Mouse (Mus musculus) fibroblast of lung, adult 2 months (primary cell): ENCODE data around the gene Gm12248.

Experiments
- DNase-seq: peaks from one replicate; pipeline ENCODE4 v3.0.0-alpha.2; 2011; ENCODE audit warnings: low read depth

Gm12248 gene

DNA sequence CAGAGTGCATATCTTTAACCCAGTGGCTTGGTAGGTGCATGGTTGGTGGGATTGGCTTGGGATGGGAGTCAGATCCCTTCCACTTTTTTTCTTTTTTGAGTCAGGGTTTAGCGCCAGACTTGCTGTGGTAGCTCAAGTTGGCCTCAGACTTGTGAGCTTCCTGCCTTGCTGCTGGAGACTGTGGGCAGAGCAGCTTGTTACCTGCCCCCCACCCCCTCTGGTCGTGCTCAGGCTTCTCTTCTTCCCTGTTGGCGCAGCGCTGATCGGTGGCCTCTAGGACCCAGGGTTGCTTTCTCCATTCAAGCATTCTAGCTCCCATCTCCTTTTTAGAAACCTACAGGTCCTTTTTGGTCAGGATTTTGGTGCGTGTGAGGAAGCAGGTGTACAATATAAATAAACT lies 61.8 kb downstream of the Gm12248 start:
- no peak for DNase-seq

DNA sequence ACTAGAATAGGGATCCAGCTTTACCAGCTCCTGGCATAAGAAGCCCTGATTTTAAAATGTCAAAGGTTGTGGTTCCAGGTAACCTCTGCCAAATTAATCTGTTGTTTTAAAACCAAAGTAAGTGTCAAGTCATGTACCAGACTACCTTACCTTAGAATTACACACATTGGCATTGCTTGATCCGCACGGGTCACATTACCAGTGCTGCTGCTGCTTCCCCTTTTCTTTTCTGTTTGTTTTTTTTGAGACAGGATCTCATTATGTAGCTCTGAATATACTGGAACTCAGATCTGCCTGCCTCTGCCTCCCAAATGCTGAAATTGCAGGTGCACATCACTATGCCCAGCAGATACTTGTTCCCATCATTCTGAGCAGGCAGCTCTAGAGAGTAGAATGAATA lies 63.1 kb downstream of the Gm12248 start:
- DNase-seq = no peak

DNA sequence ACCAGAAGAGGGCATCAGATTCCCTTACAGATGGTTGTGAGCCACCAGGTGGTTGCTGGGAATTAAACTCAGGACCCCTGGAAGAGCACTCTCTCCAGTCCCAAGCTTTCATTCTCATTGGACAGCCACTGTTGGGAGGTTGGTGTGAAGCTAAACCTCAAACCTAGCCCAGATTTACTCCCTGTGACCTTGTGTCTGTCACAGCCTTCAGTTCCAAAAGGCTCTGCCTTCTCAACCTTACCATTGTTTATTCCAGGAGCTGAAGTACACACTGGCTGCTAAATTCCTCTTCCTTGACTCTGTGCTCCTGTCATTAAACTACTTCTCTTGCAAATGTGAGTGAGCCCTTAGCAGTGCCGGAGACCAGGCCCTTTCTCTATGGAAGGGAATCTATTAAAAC lies 64.0 kb downstream of the Gm12248 start:
- no peak for DNase-seq

DNA sequence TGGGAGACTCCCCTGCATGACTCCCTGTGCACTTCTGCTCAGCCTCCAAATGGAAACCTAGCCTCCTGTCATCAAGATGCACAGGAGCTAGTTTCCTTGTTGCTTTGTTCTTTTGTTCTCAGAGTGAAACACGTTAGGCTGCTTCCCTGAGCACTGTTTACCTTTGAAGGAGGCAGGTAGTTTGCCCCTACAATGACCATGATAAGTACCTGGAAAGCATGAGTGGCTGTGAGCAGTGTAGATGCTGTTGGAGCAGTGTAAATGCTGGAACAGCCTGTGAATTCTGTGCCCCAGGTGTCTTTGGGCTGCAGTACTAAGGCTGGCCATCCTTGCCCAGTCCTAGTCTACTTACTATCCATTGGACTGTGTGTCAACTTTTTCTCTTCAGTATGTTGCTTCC lies 66.1 kb downstream of the Gm12248 start:
- no peak for DNase-seq

DNA sequence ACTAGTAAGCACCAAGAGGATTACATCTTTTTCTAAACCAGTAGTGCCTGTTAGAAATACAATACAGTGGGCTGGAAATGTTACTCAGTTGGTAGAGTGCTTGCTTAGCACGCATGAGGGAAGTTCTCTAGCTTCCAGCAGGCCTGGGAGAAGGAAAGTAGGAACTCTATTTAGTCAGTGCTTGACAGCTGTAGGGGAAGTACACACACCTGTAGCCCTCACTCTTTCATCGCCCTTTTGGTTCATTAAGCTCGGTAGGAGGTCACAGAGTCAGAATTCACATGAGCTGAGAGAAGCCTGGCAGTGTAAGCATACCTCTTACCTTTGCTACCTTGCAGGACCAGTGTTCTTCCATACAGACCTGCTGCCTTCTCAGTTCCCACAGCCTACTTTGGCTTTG lies 66.6 kb downstream of the Gm12248 start:
- no peak for DNase-seq

DNA sequence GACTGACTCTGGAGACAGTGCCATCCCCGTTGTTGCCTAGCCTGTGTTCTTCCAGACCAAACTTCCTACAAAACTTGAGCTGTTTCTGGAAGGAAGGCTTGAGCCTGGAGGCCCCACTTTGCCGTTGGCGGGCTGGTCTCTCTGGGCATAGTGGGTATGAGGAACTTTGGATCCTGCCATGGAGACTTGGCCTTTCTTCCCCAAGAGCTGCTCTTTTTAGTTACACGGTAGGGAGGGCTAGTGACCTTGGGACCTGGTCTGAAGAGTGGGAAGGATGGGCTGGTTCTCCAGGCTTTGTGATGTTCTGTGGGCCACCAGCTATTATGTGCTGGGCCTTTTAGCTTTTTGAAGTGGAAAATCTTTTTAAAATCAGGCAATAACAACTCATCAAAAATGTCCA lies 67.1 kb downstream of the Gm12248 start:
- DNase-seq = no peak

DNA sequence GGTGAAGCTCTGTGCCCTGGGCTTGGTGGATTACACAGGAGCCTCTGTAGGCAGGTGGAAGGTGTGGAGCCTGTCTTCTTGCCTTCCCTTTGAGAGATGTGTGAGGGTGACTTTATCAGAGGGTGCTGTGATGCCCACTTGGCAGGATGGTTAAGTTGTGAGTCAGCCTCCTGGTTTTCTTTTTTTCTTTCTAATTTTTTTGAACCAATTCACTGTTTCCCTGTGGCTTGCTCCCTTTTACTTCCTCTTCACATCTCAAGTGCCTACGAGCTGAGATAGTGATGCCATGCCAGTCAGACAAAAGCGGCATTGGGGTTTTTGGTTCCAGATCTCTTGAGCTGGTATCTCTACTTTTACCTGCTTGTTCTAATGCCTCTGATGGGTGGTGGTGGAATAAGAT lies 68.3 kb downstream of the Gm12248 start:
- no peak for DNase-seq

DNA sequence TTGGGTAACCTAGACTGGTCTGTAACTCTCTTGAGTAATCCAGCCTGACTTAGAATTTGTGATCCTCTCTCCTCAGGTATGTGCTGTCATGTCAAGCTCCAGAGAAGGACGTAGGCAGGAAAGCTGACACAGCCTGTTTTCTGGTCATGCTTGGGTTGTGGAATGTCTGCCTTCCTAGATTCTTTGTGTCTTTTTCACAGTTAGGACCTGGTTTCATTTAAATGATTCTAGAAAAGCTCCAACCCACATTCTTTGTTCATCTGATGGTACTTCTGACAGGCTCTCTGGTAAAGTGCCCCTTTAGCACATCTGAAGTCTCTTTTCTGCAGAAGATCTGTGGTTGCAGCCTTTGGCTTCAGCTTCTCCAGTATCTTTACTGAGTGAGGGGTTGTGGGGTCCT lies 68.7 kb downstream of the Gm12248 start:
- no peak for DNase-seq

DNA sequence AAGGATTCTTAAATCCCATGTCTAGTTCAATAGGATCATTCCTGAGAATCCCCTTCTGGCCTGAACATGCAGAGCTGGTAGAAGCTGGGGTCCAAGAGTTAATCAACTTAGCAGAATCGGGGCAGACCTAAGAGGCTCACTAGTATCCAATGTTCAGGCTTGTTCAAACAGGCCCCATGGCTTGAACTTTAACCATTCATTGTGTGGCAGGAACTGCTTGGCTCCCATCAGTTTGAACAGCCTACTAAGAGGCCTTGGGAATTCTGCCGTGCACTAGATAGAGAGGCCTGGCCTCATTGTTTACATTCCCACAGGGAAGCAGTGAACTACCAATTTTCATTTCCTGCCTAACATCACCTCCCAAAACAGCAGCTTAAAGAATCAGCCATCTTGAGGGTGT lies 71.3 kb downstream of the Gm12248 start:
- DNase-seq = no peak

DNA sequence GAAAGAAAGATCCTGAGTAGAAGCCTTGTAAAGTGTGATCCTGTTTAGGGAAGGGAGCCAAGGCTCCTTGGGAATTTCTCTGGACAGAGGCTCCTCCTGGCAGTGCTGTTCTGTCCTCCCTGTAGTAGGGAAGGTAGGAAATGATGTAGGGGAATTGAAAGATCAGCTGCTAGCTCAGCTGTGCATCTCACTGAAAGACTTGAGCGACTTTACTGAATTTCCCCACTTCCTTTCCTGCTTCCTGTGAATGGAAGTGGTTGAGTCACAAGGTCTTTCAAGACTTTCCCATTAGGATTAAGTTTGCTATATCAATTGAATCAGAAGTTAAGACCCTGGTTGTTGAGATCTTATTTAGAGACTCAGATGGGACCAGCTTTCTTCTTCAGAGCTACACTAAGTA lies 71.8 kb downstream of the Gm12248 start:
- DNase-seq = no peak

DNA sequence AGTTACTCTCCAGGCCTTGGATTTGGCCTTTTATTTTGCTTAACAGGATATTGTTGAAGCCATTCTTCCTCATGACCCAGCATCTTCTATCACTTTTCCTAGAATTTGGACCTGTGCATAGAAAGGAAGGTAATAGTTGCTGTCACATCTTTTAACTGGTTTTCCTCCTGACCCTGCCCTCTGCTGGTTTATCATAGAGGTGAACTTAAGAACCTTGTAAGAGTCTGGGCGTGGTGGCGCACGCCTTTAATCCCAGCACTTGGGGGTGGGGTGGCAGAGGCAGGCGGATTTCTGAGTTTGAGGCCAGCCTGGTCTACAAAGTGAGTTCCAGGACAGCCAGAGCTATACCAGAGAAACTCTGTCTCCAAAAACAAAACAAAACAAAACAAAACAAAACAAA lies 74.2 kb downstream of the Gm12248 start:
- DNase-seq = no peak

DNA sequence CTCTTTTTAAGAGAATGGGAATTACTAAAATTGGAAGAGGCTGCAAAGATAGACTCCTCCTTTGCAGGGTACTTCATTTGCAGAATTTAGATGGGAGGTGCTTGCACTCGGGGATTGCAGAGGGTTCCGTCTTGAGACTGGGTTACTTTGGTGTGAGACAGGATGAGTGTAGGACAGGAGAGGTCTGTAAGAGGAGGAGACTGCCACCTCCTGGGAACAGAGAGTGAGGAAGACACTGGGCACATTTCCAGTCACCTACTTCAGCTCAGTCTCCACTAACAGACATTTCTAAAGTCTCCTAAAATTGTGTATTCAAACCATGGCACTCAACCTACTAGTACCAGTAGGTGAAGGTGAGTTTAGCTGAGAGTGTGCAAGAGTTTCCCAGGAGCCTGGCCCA lies 74.6 kb downstream of the Gm12248 start:
- DNase-seq = no peak

DNA sequence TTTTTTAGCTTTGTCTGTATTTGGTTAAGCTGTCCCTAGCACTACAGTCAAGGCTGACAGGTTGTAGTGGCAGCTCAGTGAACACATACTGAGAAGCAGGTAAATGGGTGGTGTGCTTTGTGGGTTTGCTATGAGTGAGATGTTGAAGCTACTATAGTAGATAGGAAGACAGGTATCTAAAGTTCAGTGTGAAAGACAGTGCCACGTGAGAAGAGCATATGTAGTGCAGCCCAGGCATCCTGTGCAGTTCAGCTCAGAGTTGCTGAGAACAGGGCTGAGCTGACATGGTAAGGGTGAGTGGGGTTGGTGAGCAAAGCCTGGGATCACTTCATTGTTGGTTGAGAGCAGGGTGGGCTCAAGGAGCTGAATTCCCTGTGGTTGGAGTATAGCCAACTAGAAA lies 75.5 kb downstream of the Gm12248 start:
- no peak for DNase-seq

DNA sequence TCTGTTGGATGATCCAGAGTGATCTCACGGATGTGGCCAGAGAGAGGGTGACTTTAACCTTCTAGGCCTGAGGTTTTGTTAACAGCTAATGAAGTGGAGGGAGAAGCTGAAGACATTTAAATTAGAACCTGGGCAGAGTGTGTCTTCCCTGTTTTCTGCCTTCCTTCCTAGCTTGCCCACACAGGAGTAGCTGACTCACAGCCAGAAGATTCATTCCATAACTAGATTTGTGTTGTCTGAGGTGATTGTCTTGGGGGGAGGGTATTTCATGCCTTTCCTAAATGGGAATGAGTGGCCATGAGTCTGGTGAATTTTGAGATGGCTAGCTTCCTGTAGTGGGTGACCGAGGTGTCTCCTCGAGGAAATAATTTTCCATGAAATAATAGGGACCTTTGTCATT lies 76.6 kb downstream of the Gm12248 start:
- no peak for DNase-seq

DNA sequence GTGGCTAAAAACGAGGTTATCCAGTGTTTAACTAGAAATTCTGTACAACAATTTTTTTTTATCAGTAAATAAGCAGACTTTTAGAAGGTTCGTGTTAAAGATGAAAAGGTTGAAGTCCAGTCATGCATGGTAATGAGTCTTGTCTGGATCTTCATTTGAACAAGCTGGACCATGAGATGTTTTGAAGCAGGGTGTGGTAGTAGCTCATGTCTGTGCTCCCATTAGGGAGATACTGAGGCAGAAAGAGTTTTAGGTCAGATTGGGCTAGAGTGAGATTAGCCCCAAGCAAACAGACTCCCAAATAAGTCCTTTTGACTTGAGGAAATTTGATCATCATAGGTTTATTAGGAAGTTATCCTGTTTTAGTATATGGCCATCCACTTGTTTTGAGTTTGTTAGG lies 77.6 kb downstream of the Gm12248 start:
- no peak for DNase-seq

DNA sequence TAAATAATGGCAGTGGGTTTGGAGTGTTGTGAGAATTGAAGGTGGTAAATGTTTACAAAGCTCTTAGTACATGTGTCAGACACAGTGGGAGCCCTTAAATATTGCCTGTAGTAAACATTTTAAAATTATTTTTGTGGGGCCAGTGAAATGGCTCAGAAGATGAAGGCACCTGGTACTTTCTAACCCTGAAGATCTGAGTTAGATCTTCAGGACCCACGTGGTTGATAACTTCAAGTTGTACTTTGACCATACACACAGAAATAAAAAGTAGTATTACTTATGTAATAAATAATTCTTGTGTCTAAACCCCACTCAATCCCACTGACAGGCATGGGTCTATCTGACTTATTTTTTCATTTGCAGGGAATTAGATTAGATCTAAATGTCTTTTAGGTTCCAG lies 78.3 kb downstream of the Gm12248 start:
- no peak for DNase-seq
